ENCODE assay signal across 8 mouse cellular contexts in genomic region chr17:81480351-81481161, GRCm38 (mm10). TPM values are rescaled to one million over a fixed set of nuclear protein-coding genes. Genes with fewer than 3 reads are reported as not detected.
DNase-seq lines count a peak whose midpoint lies in the region; ATAC-seq and TF ChIP-seq lines count a peak whose summit lies in the region.

No protein-coding gene starts in this region.

- peak overlapping the region; percentile 66; the same call in 1 of the 2 replicates for H3K27ac ChIP-seq in kidney, embryonic 15.5 days
- H3K27ac ChIP-seq in stomach, postnatal 0 days (replicated peaks), result no peak overlapping the region

- H3K4me1 ChIP-seq in kidney, embryonic 15.5 days, result peaks cover 12% of the 10 kb centered on the region
- no peaks in the 10 kb centered on the region for H3K4me1 ChIP-seq in stomach, postnatal 0 days (replicated peaks; ENCODE audit: control insufficient read depth, insufficient read depth)

- 55% methylated on average over 21 of the region's 21 CpGs for WGBS in kidney, embryonic 15.5 days
- WGBS in stomach, postnatal 0 days, result 64% methylated on average over 21 of the region's 21 CpGs

- no peak for TF ChIP-seq CTCF in stomach, postnatal 0 days (IDR thresholded peaks at IDR 0.05; ENCODE audit: low read depth)

- H3K36me3 ChIP-seq in kidney, embryonic 15.5 days, result no peaks in the 10 kb centered on the region
- no peaks in the 10 kb centered on the region for H3K36me3 ChIP-seq in stomach, postnatal 0 days (ENCODE audit: control insufficient read depth, insufficient read depth, low read length)

- ATAC-seq in kidney, embryonic 15.5 days (replicated peaks; ENCODE audit: low FRiP score), result peak; percentile 96
- ATAC-seq in megakaryocyte-erythroid progenitor cell, adult 5-6 weeks (replicated peaks; ENCODE audit: low FRiP score, low TSS enrichment, poor library complexity, severe bottlenecking), result peak; percentile 94
- peak; percentile 51; the same call in 1 of the 2 replicates for ATAC-seq in stomach, postnatal 0 days (ENCODE audit: low FRiP score, low TSS enrichment)

- TF ChIP-seq EP300 in stomach, postnatal 0 days (optimal IDR thresholded peaks at IDR 0.05), result no peak

- no peaks in the 10 kb centered on the region for H3K9me3 ChIP-seq in kidney, embryonic 15.5 days (replicated peaks)
- H3K9me3 ChIP-seq in stomach, postnatal 0 days (ENCODE audit: control insufficient read depth, low read length), result no peaks in the 10 kb centered on the region

- DNase-seq in cerebellum, adult 9-10 months, result peak; percentile 34
- DNase-seq in cerebellum, adult 8-10 months, result no peak
- DNase-seq in urinary bladder, postnatal 14 days (ENCODE audit: low spot score), result peak; percentile 77
- no peak for DNase-seq in urinary bladder, postnatal 10 days (ENCODE audit: low spot score)
- peak; percentile 67 to 80 for DNase-seq in heart, adult 9 months (ENCODE audit: low spot score in 2 of 2)
- peak; percentile 30 for DNase-seq in stomach, postnatal 0 days (ENCODE audit: low spot score)

- no peaks in the 10 kb centered on the region for H3K27me3 ChIP-seq in kidney, embryonic 15.5 days
- H3K27me3 ChIP-seq in stomach, postnatal 0 days (ENCODE audit: control insufficient read depth, insufficient read depth, low read length), result no peaks in the 10 kb centered on the region

- H3K4me2 ChIP-seq in kidney, embryonic 15.5 days, result peak overlapping the region; percentile 24
- H3K4me2 ChIP-seq in stomach, postnatal 0 days (replicated peaks; ENCODE audit: low read depth), result no peak overlapping the region

- H3K4me3 ChIP-seq in kidney, embryonic 15.5 days (replicated peaks), result no peak overlapping the region
- no peak overlapping the region for H3K4me3 ChIP-seq in stomach, postnatal 0 days (ENCODE audit: low read depth, low read length)

- no peak overlapping the region for H3K9ac ChIP-seq in kidney, embryonic 15.5 days
- no peak overlapping the region for H3K9ac ChIP-seq in stomach, postnatal 0 days (ENCODE audit: low read length)

RNA-seq across cellular contexts. Expression of gene Gm11096, which starts 39.0 kb away (rescaled TPM):
- not detected in 2 replicates for polyA plus RNA-seq in kidney, embryonic 15.5 days (2015; fragmentation: Nextera tagmentation; extraction: Ambion mirVana)
- not detected in 2 replicates for total RNA-seq in megakaryocyte-erythroid progenitor cell, adult 5-6 weeks (2014; fragmentation: Nextera tagmentation)
- total RNA-seq in megakaryocyte-erythroid progenitor cell, adult 5-6 weeks (2017), result not detected in 2 replicates
- polyA plus RNA-seq in stomach, postnatal 0 days (2015; fragmentation: Nextera tagmentation; extraction: Ambion mirVana), result not detected in 2 replicates

Comparison
In these comparisons a context has a peak if more than half of its experiments do, and no peak if none do; other contexts are left out.
1. DNase-seq: peak in cerebellum, adult 9-10 months (single experiment), urinary bladder, postnatal 14 days (single experiment), heart, adult 9 months (2 of 2) and stomach, postnatal 0 days (single experiment); none in cerebellum, adult 8-10 months (single experiment) and urinary bladder, postnatal 10 days (single experiment).
2. Peak in every context shown above with its lines, with median percentiles within 50 percentile points of each other: ATAC-seq.